Mouse (Mus musculus) limb, embryonic 12.5 days (tissue): ENCODE results near the gene Nr5a1. TPM values are rescaled to one million over a fixed set of nuclear protein-coding genes. Genes with fewer than 3 reads are reported as not detected.
A peak's percentile ranks its signal among the peaks of the same experiment; 100 is the strongest.

Source experiments
- ATAC-seq: fragments of 200-750 bp; cut with Nextera tagmentation; 2 replicates; pipeline ENCODE4 v1.8.0; 2017; ENCODE audit warnings: low read depth, moderate TSS enrichment; ENCODE audit not compliant: insufficient number of reproducible peaks, insufficient read depth, low FRiP score, low TSS enrichment
- H3K27ac ChIP-seq: fragments of 300-500 bp; sonication (generic); 2 replicates; pipeline ENCODE4 v1.5.1; 2016; ENCODE audit warnings: mild to moderate bottlenecking, moderate library complexity
- H3K27me3 ChIP-seq: fragments of 300-500 bp; sonication (generic); 2 replicates; pipeline ENCODE4 v1.6.1; 2016; ENCODE audit warnings: mild to moderate bottlenecking, moderate library complexity
- H3K36me3 ChIP-seq: fragments of 300-500 bp; sonication (generic); 2 replicates; pipeline ENCODE4 v1.6.1; 2016; ENCODE audit warnings: mild to moderate bottlenecking, moderate library complexity
- H3K4me1 ChIP-seq: fragments of 300-500 bp; sonication (generic); replicated peaks from 2 replicates; pipeline ENCODE4 v1.6.1; 2016
- H3K4me2 ChIP-seq: fragments of 300-500 bp; sonication (generic); 2 replicates; pipeline ENCODE4 v1.6.1; 2016; ENCODE audit warnings: mild to moderate bottlenecking, moderate library complexity
- H3K4me3 ChIP-seq: fragments of 300-500 bp; sonication (generic); replicated peaks from 2 replicates; pipeline ENCODE4 v1.5.1; 2016; ENCODE audit warnings: mild to moderate bottlenecking
- H3K9ac ChIP-seq: fragments of 300-500 bp; sonication (generic); replicated peaks from 2 replicates; pipeline ENCODE4 v1.6.1; 2016; ENCODE audit warnings: mild to moderate bottlenecking, moderate library complexity
- H3K9me3 ChIP-seq: fragments of 300-500 bp; sonication (generic); 2 replicates; pipeline ENCODE4 v1.6.1; 2016; ENCODE audit warnings: mild to moderate bottlenecking, moderate library complexity
- WGBS: fragments of 180-500 bp; shearing (Covaris S2); methylation state at CpG from one replicate; pipeline ENCODE4 v1.1.7; 2016; 5-methylcytosine and 5-hydroxymethylcytosine counted together
- polyA plus RNA-seq: library from polyadenylated mRNA; unstranded; fragments of >200 nt; fragmentation: Nextera tagmentation; extraction: Ambion mirVana; gene quantifications from 2 replicates; pipeline ENCODE4 v1.2.1, GENCODE M21; 2016

Nr5a1 gene
- polyA plus RNA-seq, 1 experiment from 2014 or later, result 0.14 TPM

GRCm38 (mm10) chr2:38675366-38675969, 38.9 kb downstream of the Nr5a1 start:
- Histone ChIP-seq H3K27ac (no peak overlapping the region), H3K9me3 (no peaks in the 10 kb centered on the region), H3K27me3 (peaks cover 33% of the 10 kb centered on the region), H3K36me3 (no peaks in the 10 kb centered on the region), H3K9ac (no peak overlapping the region), H3K4me1 (no peaks in the 10 kb centered on the region), H3K4me2 (no peak overlapping the region), H3K4me3 (no peak overlapping the region)
- ATAC-seq, result no peak
- WGBS, result 60% methylated on average over 9 of the region's 9 CpGs

DNA sequence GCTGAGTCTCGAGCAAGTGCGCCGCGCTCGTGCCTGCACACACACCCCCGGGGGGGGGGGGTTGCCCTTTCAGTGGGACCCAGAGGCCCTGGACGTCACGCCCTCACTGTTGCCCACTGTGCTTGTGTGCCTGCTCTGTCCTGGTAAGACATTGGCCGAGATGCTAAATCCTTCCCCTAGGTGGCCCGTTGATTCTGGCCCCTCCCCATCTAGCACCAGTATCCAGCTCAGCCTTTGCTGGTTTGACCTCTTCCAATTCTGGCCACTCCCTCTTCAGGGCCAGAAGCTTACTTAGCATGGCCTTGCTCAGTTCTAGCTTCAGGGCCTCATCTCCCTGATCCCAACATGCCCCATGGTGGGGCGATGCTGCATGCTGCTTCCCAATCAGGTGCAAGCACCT, 41.8 kb downstream of the Nr5a1 start:
- H3K9ac ChIP-seq, result no peak overlapping the region
- 60% methylated on average over 11 of the region's 11 CpGs for WGBS
- no peak overlapping the region for H3K4me3 ChIP-seq
- peaks cover 49% of the 10 kb centered on the region for H3K27me3 ChIP-seq
- no peaks in the 10 kb centered on the region for H3K9me3 ChIP-seq
- no peak overlapping the region for H3K4me2 ChIP-seq
- no peak for ATAC-seq
- H3K27ac ChIP-seq, result no peak overlapping the region
- no peaks in the 10 kb centered on the region for H3K36me3 ChIP-seq
- H3K4me1 ChIP-seq, result peaks cover 7% of the 10 kb centered on the region; the same call in 1 of the 2 replicates

- no peaks in the 10 kb centered on the region for H3K9me3 ChIP-seq
- no peak overlapping the region for H3K27ac ChIP-seq
- 17% methylated on average over 17 of the region's 17 CpGs for WGBS
- H3K4me3 ChIP-seq, result peak overlapping the region; percentile 15; the same call in 1 of the 2 replicates
- peak overlapping the region; percentile 47 for H3K4me2 ChIP-seq
- H3K9ac ChIP-seq, result no peak overlapping the region
- peaks cover 7% of the 10 kb centered on the region; the same call in 1 of the 2 replicates for H3K4me1 ChIP-seq
- no peaks in the 10 kb centered on the region for H3K36me3 ChIP-seq
- ATAC-seq, result peak; percentile 76; the same call in 1 of the 2 replicates
- peaks cover 45% of the 10 kb centered on the region for H3K27me3 ChIP-seq
These were observed 45.4 kb downstream of the Nr5a1 start for GRCm38 (mm10) chr2:38668802-38669580.

GRCm38 (mm10) chr2:38661398-38661797, 52.9 kb downstream of the Nr5a1 start:
- no peak overlapping the region for H3K9ac ChIP-seq
- no peaks in the 10 kb centered on the region for H3K27me3 ChIP-seq
- H3K36me3 ChIP-seq, result no peaks in the 10 kb centered on the region
- H3K9me3 ChIP-seq, result no peaks in the 10 kb centered on the region
- ATAC-seq, result no peak
- WGBS, result 3% methylated on average over 1 of the region's 1 CpGs
- H3K4me3 ChIP-seq, result no peak overlapping the region
- H3K4me2 ChIP-seq, result no peak overlapping the region
- H3K27ac ChIP-seq, result no peak overlapping the region
- H3K4me1 ChIP-seq, result no peaks in the 10 kb centered on the region

GRCm38 (mm10) chr2:38658338-38658836, 56.0 kb downstream of the Nr5a1 start:
- H3K36me3 ChIP-seq, result no peaks in the 10 kb centered on the region
- H3K4me3 ChIP-seq, result peak overlapping the region; percentile 42
- H3K27ac ChIP-seq, result no peak overlapping the region
- H3K4me1 ChIP-seq, result 0 out of 2 replicates have a peak, but pooled peaks cover under 1% of the 10 kb centered on the region
- peak overlapping the region; percentile 59 for H3K4me2 ChIP-seq
- 0% methylated on average over 24 of the region's 25 CpGs for WGBS
- peak overlapping the region; percentile 48; the same call in 1 of the 2 replicates for H3K9ac ChIP-seq
- H3K9me3 ChIP-seq, result no peaks in the 10 kb centered on the region
- H3K27me3 ChIP-seq, result no peaks in the 10 kb centered on the region
- peak; percentile 89 for ATAC-seq

DNA sequence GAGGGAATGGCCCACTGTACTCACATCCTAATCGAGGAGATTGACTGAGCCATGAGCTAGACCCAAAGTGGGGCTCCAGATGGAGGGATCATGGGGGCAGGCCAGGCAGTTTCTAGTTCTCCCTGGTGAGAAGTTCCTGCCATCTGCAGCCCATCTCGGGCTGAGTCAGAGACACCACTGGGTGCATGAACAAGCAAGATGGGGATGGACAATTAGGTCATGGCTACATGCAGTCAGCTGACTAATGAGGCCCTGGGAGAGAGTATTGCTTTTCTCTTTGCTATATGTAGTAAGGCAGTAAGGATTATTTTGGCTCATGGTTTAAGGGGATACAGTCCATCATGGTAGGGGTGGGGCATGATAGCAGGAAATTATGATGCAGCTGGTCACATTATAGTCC, 60.6 kb downstream of the Nr5a1 start:
- Histone ChIP-seq H3K27ac (no peak overlapping the region), H3K9me3 (no peaks in the 10 kb centered on the region), H3K4me1 (peaks cover 15% of the 10 kb centered on the region), H3K9ac (no peak overlapping the region), H3K27me3 (no peaks in the 10 kb centered on the region), H3K4me3 (no peak overlapping the region), H3K4me2 (no peak overlapping the region), H3K36me3 (no peaks in the 10 kb centered on the region)
- 88% methylated on average over 2 of the region's 2 CpGs for WGBS
- no peak for ATAC-seq

GRCm38 (mm10) chr2:38653293-38653619, 61.1 kb downstream of the Nr5a1 start:
- H3K4me1 ChIP-seq, result peaks cover 15% of the 10 kb centered on the region

GRCm38 (mm10) chr2:38652565-38653292, 61.6 kb downstream of the Nr5a1 start:
- 43% methylated on average over 10 of the region's 10 CpGs for WGBS

More at GRCm38 (mm10) chr2:38653293-38653619, 61.1 kb downstream of the Nr5a1 start:
- no peaks in the 10 kb centered on the region for H3K27me3 ChIP-seq
- WGBS, result 91% methylated on average over 5 of the region's 5 CpGs
- no peak for ATAC-seq
- H3K9ac ChIP-seq, result no peak overlapping the region
- H3K4me2 ChIP-seq, result no peak overlapping the region
- no peaks in the 10 kb centered on the region for H3K36me3 ChIP-seq
- H3K9me3 ChIP-seq, result no peaks in the 10 kb centered on the region
- H3K4me3 ChIP-seq, result no peak overlapping the region
- H3K27ac ChIP-seq, result no peak overlapping the region

GRCm38 (mm10) chr2:38652098-38652497, 62.2 kb downstream of the Nr5a1 start:
- H3K9me3 ChIP-seq, result no peaks in the 10 kb centered on the region
- no peak overlapping the region for H3K9ac ChIP-seq
- 60% methylated on average over 7 of the region's 7 CpGs for WGBS
- no peak overlapping the region for H3K27ac ChIP-seq
- no peak overlapping the region for H3K4me2 ChIP-seq
- H3K27me3 ChIP-seq, result no peaks in the 10 kb centered on the region
- no peak overlapping the region for H3K4me3 ChIP-seq
- H3K36me3 ChIP-seq, result no peaks in the 10 kb centered on the region
- ATAC-seq, result no peak
- peaks cover 15% of the 10 kb centered on the region for H3K4me1 ChIP-seq

More at GRCm38 (mm10) chr2:38652565-38653292, 61.6 kb downstream of the Nr5a1 start:
- Histone ChIP-seq H3K4me2 (no peak overlapping the region), H3K36me3 (no peaks in the 10 kb centered on the region), H3K4me3 (no peak overlapping the region), H3K27ac (no peak overlapping the region), H3K9me3 (no peaks in the 10 kb centered on the region), H3K9ac (no peak overlapping the region), H3K4me1 (peaks cover 15% of the 10 kb centered on the region), H3K27me3 (no peaks in the 10 kb centered on the region)
- no peak for ATAC-seq

DNA sequence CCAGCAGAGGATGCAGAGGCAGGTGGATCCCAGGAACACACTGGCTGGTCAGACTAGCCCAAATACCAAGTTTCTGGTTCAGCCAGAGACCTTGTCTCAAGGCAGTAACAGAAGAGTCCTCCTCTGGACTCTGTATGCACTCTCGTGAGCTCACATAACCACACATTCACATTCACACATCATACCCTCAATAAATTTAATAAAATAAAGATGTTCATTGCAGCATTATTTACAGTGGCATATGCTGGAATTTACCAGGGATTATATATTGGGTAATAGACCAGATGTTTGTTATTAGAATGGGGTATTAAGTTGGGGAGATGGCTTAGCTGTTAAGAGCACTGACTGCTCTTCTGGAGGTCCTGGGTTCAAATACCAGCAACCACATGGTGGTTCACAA, 64.0 kb downstream of the Nr5a1 start:
- Histone ChIP-seq H3K9ac (no peak overlapping the region), H3K4me1 (peaks cover 15% of the 10 kb centered on the region), H3K36me3 (no peaks in the 10 kb centered on the region), H3K9me3 (no peaks in the 10 kb centered on the region), H3K27ac (0 out of 2 replicates have a peak overlapping the region, but pooled peaks have one; percentile 23), H3K27me3 (no peaks in the 10 kb centered on the region), H3K4me2 (no peak overlapping the region), H3K4me3 (no peak overlapping the region)
- ATAC-seq, result no peak
- WGBS, result 47% methylated on average over 1 of the region's 1 CpGs

DNA sequence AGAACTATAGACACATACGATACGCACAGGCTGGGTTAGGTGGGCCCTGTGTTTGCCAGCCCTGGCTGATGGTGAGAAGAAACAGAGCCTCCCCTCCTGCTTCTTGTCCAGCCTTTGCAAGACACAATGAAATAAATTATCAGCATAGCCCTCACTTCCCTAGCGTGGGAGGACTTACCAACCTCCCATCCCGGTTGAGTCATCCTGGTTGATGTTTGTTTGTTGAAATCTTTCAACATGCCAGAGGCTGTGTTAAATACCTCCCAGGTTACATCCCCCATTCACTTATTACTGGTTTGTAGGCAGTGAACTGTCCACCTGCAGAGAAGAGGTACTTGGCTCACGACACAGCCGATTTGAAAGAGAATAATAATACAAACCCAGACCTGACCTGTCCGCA, 66.7 kb downstream of the Nr5a1 start:
- WGBS, result 82% methylated on average over 7 of the region's 7 CpGs
- Histone ChIP-seq H3K4me3 (no peak overlapping the region), H3K36me3 (no peaks in the 10 kb centered on the region), H3K4me2 (no peak overlapping the region), H3K27ac (no peak overlapping the region), H3K9me3 (no peaks in the 10 kb centered on the region), H3K27me3 (no peaks in the 10 kb centered on the region), H3K4me1 (peaks cover 18% of the 10 kb centered on the region), H3K9ac (no peak overlapping the region)
- ATAC-seq, result no peak
